Mouse (Mus musculus): Measurements from ENCODE around the gene Ogfod3. TPM values are rescaled to one million over a fixed set of nuclear protein-coding genes. Genes with fewer than 3 reads are reported as not detected.

Ogfod3 gene
- total RNA-seq, 1 experiment from 2014 or later: 26.2 TPM

GRCm38 (mm10) chr11:121199851-121200250, 4.7 kb downstream of the Ogfod3 start:
- no peak for DNase-seq

- no peak for DNase-seq
Observed at GRCm38 (mm10) chr11:121198622-121199021, 5.9 kb downstream of the Ogfod3 start.

- DNase-seq: no peak
Observed at GRCm38 (mm10) chr11:121193415-121193814, 11.1 kb downstream of the Ogfod3 start.

- DNase-seq: no peak
Observed at GRCm38 (mm10) chr11:121192742-121193141, 11.8 kb downstream of the Ogfod3 start.

GRCm38 (mm10) chr11:121189681-121190080, 14.8 kb downstream of the Ogfod3 start:
- no peak for DNase-seq

- DNase-seq: peak; percentile 59
Observed at GRCm38 (mm10) chr11:121176285-121177270, 27.9 kb downstream of the Ogfod3 start.

GRCm38 (mm10) chr11:121174234-121174633, 30.3 kb downstream of the Ogfod3 start:
- DNase-seq: no peak

GRCm38 (mm10) chr11:121173203-121173602, 31.3 kb downstream of the Ogfod3 start:
- DNase-seq: no peak

- no peak for DNase-seq
Observed at GRCm38 (mm10) chr11:121163751-121164150, 40.8 kb downstream of the Ogfod3 start.

GRCm38 (mm10) chr11:121160636-121161346, 43.7 kb downstream of the Ogfod3 start:
- DNase-seq: no peak

GRCm38 (mm10) chr11:121159971-121160370, 44.5 kb downstream of the Ogfod3 start, which contains the start of gene Uts2r:
TSS of gene Uts2r (plus strand) at chr11:121160271.
- no peak for DNase-seq

- DNase-seq: peak; percentile 51
Observed at GRCm38 (mm10) chr11:121156411-121156891, 48.1 kb downstream of the Ogfod3 start.

- DNase-seq: no peak
Observed at GRCm38 (mm10) chr11:121154203-121154602, 50.3 kb downstream of the Ogfod3 start.

- DNase-seq: no peak
Observed at GRCm38 (mm10) chr11:121148193-121148592, 56.3 kb downstream of the Ogfod3 start.

- no peak for DNase-seq
Observed at GRCm38 (mm10) chr11:121145865-121146264, 58.6 kb downstream of the Ogfod3 start, which contains the start of gene Tex19.1. TSS of gene Tex19.1 (plus strand) at chr11:121146143.

GRCm38 (mm10) chr11:121143325-121144015, 61.0 kb downstream of the Ogfod3 start:
- DNase-seq: no peak

GRCm38 (mm10) chr11:121138732-121139131, 65.8 kb downstream of the Ogfod3 start:
- DNase-seq: no peak

- no peak for DNase-seq
Observed at GRCm38 (mm10) chr11:121137682-121138081, 66.8 kb downstream of the Ogfod3 start.

GRCm38 (mm10) chr11:121134600-121134999, 69.9 kb downstream of the Ogfod3 start:
- no peak for DNase-seq

- DNase-seq: no peak
Observed at GRCm38 (mm10) chr11:121129616-121130015, 74.9 kb downstream of the Ogfod3 start.

All from adrenal gland, postnatal 25 days (tissue).